Comparison of ENCODE assay signal across 11 mouse cellular contexts in genomic region chr13:51808141-51808540, GRCm38 (mm10). TPM values are rescaled to one million over a fixed set of nuclear protein-coding genes. Genes with fewer than 3 reads are reported as not detected.
A peak's percentile ranks its signal among the peaks of the same experiment; 100 is the strongest.
DNase-seq lines count a peak whose midpoint lies in the region; ATAC-seq and TF ChIP-seq lines count a peak whose summit lies in the region.
"Had no signal": no experiment of that assay in that cellular context is flagged by ENCODE, and none has a peak within 500 bp of the region (broad histone marks: within the 10 kb centered on the region; RNA-seq: fewer than 3 reads in every experiment).

No protein-coding gene starts in this region.

- no peak overlapping the region for H3K4me3 ChIP-seq in heart, embryonic 14.5 days (ENCODE audit: control insufficient read depth in 1 of 2, insufficient read depth in 1 of 2, low read depth in 1 of 2, low read length in 2 of 2)
- no peak overlapping the region for H3K4me3 ChIP-seq in forebrain, embryonic 11.5 days (ENCODE audit: low read depth, low read length)
- H3K4me3 ChIP-seq in midbrain, embryonic 13.5 days (replicated peaks) = no peak overlapping the region
- no peak overlapping the region for H3K4me3 ChIP-seq in stomach, postnatal 0 days (ENCODE audit: low read depth, low read length)
- H3K4me3 ChIP-seq: myocyte had no signal

- no peaks in the 10 kb centered on the region for H3K27me3 ChIP-seq in heart, embryonic 14.5 days (ENCODE audit: control insufficient read depth, insufficient read depth, low read length)
- no peaks in the 10 kb centered on the region for H3K27me3 ChIP-seq in forebrain, embryonic 11.5 days (ENCODE audit: control insufficient read depth, insufficient read depth, low read length)
- no peaks in the 10 kb centered on the region for H3K27me3 ChIP-seq in midbrain, embryonic 13.5 days
- H3K27me3 ChIP-seq in stomach, postnatal 0 days (ENCODE audit: control insufficient read depth, insufficient read depth, low read length) = no peaks in the 10 kb centered on the region

- no peaks in the 10 kb centered on the region for H3K4me1 ChIP-seq in heart, embryonic 14.5 days (ENCODE audit: control insufficient read depth in 2 of 2, insufficient read depth in 2 of 2, low read length in 2 of 2)
- H3K4me1 ChIP-seq in forebrain, embryonic 11.5 days (replicated peaks; ENCODE audit: control insufficient read depth, insufficient read depth, low read length) = 0 out of 2 replicates have a peak, but pooled peaks cover 4% of the 10 kb centered on the region
- peaks cover 24% of the 10 kb centered on the region for H3K4me1 ChIP-seq in midbrain, embryonic 13.5 days (replicated peaks)
- no peaks in the 10 kb centered on the region for H3K4me1 ChIP-seq in stomach, postnatal 0 days (replicated peaks; ENCODE audit: control insufficient read depth, insufficient read depth)

- no peak overlapping the region for H3K27ac ChIP-seq in heart, embryonic 14.5 days (replicated peaks in 1 of 2; ENCODE audit: control insufficient read depth in 1 of 2, insufficient read depth in 1 of 2, low read depth in 2 of 2, low read length in 2 of 2)
- no peak overlapping the region for H3K27ac ChIP-seq in forebrain, embryonic 11.5 days (ENCODE audit: low read depth, low read length)
- no peak overlapping the region for H3K27ac ChIP-seq in midbrain, embryonic 13.5 days
- no peak overlapping the region for H3K27ac ChIP-seq in stomach, postnatal 0 days (replicated peaks)

- no peak for ATAC-seq in heart, embryonic 14.5 days (ENCODE audit: insufficient number of reproducible peaks, insufficient read depth, low FRiP score, low read depth)
- ATAC-seq in forebrain, embryonic 11.5 days (replicated peaks; ENCODE audit: low FRiP score) = peak; percentile 51
- ATAC-seq in midbrain, embryonic 13.5 days = peak; percentile 34; the same call in 1 of the 2 replicates
- no peak for ATAC-seq in stomach, postnatal 0 days (ENCODE audit: low FRiP score, low TSS enrichment)

- H3K4me2 ChIP-seq in heart, embryonic 14.5 days (ENCODE audit: low read length) = peak overlapping the region; percentile 34; the same call in 1 of the 2 replicates
- H3K4me2 ChIP-seq in forebrain, embryonic 11.5 days (ENCODE audit: low read depth, low read length, severe bottlenecking) = no peak overlapping the region
- H3K4me2 ChIP-seq in midbrain, embryonic 13.5 days (replicated peaks) = no peak overlapping the region
- H3K4me2 ChIP-seq in stomach, postnatal 0 days (replicated peaks; ENCODE audit: low read depth) = no peak overlapping the region

- DNase-seq in heart, postnatal 10 days = no peak
- peak; percentile 61 for DNase-seq in ZHBTc4 (ENCODE audit: low read depth, low spot score)
- DNase-seq in forebrain, embryonic 11.5 days (ENCODE audit: low spot score) = no peak
- no peak for DNase-seq in gastrocnemius, postnatal 25 days
- DNase-seq in stomach, postnatal 0 days (ENCODE audit: low spot score) = no peak
- DNase-seq in cerebellum, adult 18-20 months = no peak
- DNase-seq: heart, adult 11 months had no signal

- no peak overlapping the region for H3K9ac ChIP-seq in heart, embryonic 14.5 days (ENCODE audit: low read length)
- H3K9ac ChIP-seq in forebrain, embryonic 11.5 days (ENCODE audit: low read length) = no peak overlapping the region
- no peak overlapping the region for H3K9ac ChIP-seq in midbrain, embryonic 13.5 days (replicated peaks)
- no peak overlapping the region for H3K9ac ChIP-seq in stomach, postnatal 0 days (ENCODE audit: low read length)

- intact Hi-C loops in heart, postnatal 10 days (cut with DNase I) = no loop called here

- TF ChIP-seq EP300 in stomach, postnatal 0 days (optimal IDR thresholded peaks at IDR 0.05) = no peak

- H3K9me3 ChIP-seq in heart, embryonic 14.5 days (ENCODE audit: control insufficient read depth, low read length) = no peaks in the 10 kb centered on the region
- H3K9me3 ChIP-seq in forebrain, embryonic 11.5 days (ENCODE audit: control insufficient read depth, low read length) = no peaks in the 10 kb centered on the region
- H3K9me3 ChIP-seq in midbrain, embryonic 13.5 days = no peaks in the 10 kb centered on the region
- H3K9me3 ChIP-seq in stomach, postnatal 0 days (ENCODE audit: control insufficient read depth, low read length) = no peaks in the 10 kb centered on the region
- H3K9me3 ChIP-seq: G1E had no signal

- 30% methylated on average over 12 of the region's 12 CpGs for WGBS in heart, embryonic 14.5 days
- 28% methylated on average over 12 of the region's 12 CpGs for WGBS in forebrain, embryonic 11.5 days
- WGBS in midbrain, embryonic 13.5 days = 32% methylated on average over 12 of the region's 12 CpGs
- WGBS in stomach, postnatal 0 days = 39% methylated on average over 12 of the region's 12 CpGs

- no peak for TF ChIP-seq CTCF in stomach, postnatal 0 days (IDR thresholded peaks at IDR 0.05; ENCODE audit: low read depth)

- H3K36me3 ChIP-seq in heart, embryonic 14.5 days (ENCODE audit: control insufficient read depth, insufficient read depth, low read length) = no peaks in the 10 kb centered on the region
- no peaks in the 10 kb centered on the region for H3K36me3 ChIP-seq in forebrain, embryonic 11.5 days (ENCODE audit: control insufficient read depth, insufficient read depth, low read length)
- no peaks in the 10 kb centered on the region for H3K36me3 ChIP-seq in midbrain, embryonic 13.5 days
- no peaks in the 10 kb centered on the region for H3K36me3 ChIP-seq in stomach, postnatal 0 days (ENCODE audit: control insufficient read depth, insufficient read depth, low read length)
- H3K36me3 ChIP-seq: G1E had no signal

RNA-seq across cellular contexts. Expression of gene Sema4d, which starts 14.6 kb away (rescaled TPM):
- polyA plus RNA-seq in heart, embryonic 14.5 days (2014; fragmentation: Nextera tagmentation; extraction: Ambion mirVana) = 17.4 and 21.1 TPM in 2 replicates
- 10 to 100 TPM; 69.1 to 79.5 TPM for total RNA-seq in heart, postnatal 10 days (2021)
- polyA plus RNA-seq in forebrain, embryonic 11.5 days (2014; fragmentation: Nextera tagmentation; extraction: Ambion mirVana) = 8.3 and 8.4 TPM in 2 replicates
- polyA plus RNA-seq in midbrain, embryonic 13.5 days (2015; fragmentation: Nextera tagmentation; extraction: Ambion mirVana) = 7.1 and 7.8 TPM in 2 replicates
- total RNA-seq in gastrocnemius, postnatal 25 days (2021) = 100 to 1,000 TPM; 132 to 144 TPM
- 6.7 and 8.0 TPM in 2 replicates for polyA plus RNA-seq in stomach, postnatal 0 days (2015; fragmentation: Nextera tagmentation; extraction: Ambion mirVana)

RNA-seq across cellular contexts. Expression of gene Gadd45g, which starts 38.3 kb away (rescaled TPM):
- 41.4 and 41.6 TPM in 2 replicates for polyA plus RNA-seq in heart, embryonic 14.5 days (2014; fragmentation: Nextera tagmentation; extraction: Ambion mirVana)
- total RNA-seq in heart, postnatal 10 days (2021) = 10 to 100 TPM; 27.8 to 37.9 TPM
- polyA plus RNA-seq in forebrain, embryonic 11.5 days (2014; fragmentation: Nextera tagmentation; extraction: Ambion mirVana) = 157 and 169 TPM in 2 replicates
- 203 and 222 TPM in 2 replicates for polyA plus RNA-seq in midbrain, embryonic 13.5 days (2015; fragmentation: Nextera tagmentation; extraction: Ambion mirVana)
- 10 to 100 TPM; 15.3 to 17.4 TPM for total RNA-seq in gastrocnemius, postnatal 25 days (2021)
- 37.1 and 39.1 TPM in 2 replicates for polyA plus RNA-seq in stomach, postnatal 0 days (2015; fragmentation: Nextera tagmentation; extraction: Ambion mirVana)

Comparison
In these comparisons a context has a peak if more than half of its experiments do, and no peak if none do; other contexts are left out.
1. ATAC-seq: peak in forebrain, embryonic 11.5 days (single experiment) and midbrain, embryonic 13.5 days (single experiment); none in heart, embryonic 14.5 days (single experiment) and stomach, postnatal 0 days (single experiment).